Mouse (Mus musculus): ENCODE results near the gene Cacna1c. TPM values are rescaled to one million over a fixed set of nuclear protein-coding genes. Genes with fewer than 3 reads are reported as not detected.
A peak's percentile ranks its signal among the peaks of the same experiment; 100 is the strongest.

Cacna1c gene
- polyA plus RNA-seq (2012; rRNA removed) = 16.7 and 17.8 TPM in 2 replicates

DNA sequence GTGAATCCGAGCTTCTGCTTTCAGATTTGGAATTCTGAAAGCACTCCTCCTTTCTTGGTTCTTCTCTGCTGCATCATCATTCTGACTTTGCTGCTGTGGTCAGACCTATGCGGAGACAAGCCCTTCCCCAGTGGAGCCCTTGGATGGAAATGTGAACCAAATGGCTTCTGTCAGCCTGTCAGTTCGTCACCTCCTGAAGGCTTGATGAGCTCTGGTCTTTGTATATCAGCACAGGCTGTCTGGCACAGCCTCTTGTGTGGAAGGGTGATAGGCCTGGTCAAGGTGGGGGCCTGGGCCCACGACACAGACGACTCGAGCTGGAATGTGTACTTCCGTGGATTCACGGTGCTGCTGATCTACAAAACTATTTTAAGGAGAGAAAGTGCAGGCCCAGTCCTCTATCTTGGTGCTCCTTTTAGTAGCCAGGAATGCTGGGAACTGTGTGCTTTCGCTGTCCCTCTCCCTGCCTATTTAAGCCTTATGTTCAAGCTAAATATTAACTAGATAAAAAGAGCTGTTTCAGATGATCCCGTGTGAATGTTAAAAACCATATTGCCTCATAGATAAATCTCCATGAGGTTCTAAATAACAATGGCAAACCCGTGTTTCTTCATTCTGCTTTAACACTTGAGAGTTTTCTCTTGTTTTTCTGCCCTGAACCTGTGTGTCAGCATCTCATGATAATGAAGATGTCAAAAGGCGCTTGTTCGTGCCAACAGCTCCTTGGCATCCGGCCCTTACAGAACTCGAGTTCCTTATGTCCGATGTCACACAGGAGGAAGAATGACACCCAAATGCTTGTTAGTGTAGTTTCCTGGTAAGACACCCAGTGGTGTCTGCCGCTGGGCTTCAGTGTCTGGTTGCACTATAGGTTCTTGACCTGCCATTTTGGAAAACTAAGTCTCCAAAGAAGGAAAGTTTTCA is at the start of gene Cacna1c:
TSS of gene Cacna1c (minus strand) at position 37 of the 924 bp plus-strand sequence.
- H3K27ac ChIP-seq (ENCODE audit: insufficient read depth, low read length) = no peak within 1 kb of the TSS
- 64% methylated on average over 17 of the region's 17 CpGs for WGBS
- no peaks in the 10 kb centered on the region for H3K4me1 ChIP-seq (ENCODE audit: control insufficient read depth, insufficient read depth, low read length)
- DNase-seq = peak in 1 of 2 experiments; percentile 16
- no peak for TF ChIP-seq POLR2A (IDR thresholded peaks at IDR 0.05; ENCODE audit: borderline replicate concordance, insufficient read depth, low read length)
- no peak for TF ChIP-seq CTCF (IDR thresholded peaks at IDR 0.05; ENCODE audit: borderline replicate concordance, insufficient read depth, low read depth, low read length)
- H3K27me3 ChIP-seq (ENCODE audit: control insufficient read depth, insufficient read depth, low read length) = no peaks in the 10 kb centered on the region
- no peak within 1 kb of the TSS for H3K4me3 ChIP-seq (replicated peaks; ENCODE audit: insufficient read depth, low read depth, low read length)

DNA sequence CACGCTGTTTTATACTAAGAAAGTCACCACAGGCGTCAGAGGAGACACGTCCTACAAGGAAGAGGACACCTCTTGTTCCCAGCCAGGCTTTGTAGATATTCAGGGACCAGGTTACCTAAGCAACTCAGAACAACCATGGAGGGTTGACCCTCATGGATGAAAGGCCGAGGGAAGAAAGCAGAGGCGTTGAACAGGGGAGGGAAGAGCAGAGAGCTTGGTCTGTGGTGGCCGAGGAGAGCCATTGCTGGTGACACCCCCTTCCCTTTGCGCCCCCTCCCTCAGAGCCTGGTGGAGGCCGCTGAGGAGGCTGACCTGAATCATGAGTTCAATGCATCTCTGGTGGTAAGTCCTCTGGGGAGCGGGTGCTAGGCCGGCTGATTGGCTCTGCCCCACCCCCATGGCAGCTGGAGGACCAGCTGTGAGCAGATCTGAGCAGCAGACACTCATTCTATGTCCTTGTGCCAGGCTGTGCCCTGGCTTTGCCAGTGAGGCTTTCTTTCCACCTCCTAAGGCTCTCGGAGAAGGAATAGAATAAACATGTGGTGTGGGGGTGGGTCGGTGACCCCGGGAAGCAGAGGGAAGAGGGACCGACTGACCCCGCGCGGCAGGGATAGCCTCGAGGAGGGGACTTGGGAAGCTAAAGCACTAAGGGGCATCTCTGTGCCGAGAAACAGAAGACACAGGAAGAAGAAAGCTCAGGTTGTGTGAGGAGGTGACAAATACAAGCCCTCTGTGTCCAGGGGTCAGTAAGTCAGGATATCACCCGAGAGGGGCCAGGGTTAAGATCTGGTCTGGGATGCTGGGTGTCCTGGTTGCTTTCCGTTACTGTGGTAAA is 44.9 kb upstream of the Cacna1c start:
- no peak overlapping the region for H3K4me3 ChIP-seq (replicated peaks; ENCODE audit: insufficient read depth, low read depth, low read length)
- peaks cover 54% of the 10 kb centered on the region for H3K4me1 ChIP-seq (ENCODE audit: control insufficient read depth, insufficient read depth, low read length)
- peak overlapping the region; percentile 4; the same call in 1 of the 2 replicates for H3K27ac ChIP-seq (ENCODE audit: insufficient read depth, low read length)
- WGBS = 64% methylated on average over 21 of the region's 21 CpGs
- no peaks in the 10 kb centered on the region for H3K27me3 ChIP-seq (ENCODE audit: control insufficient read depth, insufficient read depth, low read length)
- no peak for DNase-seq
- TF ChIP-seq CTCF (IDR thresholded peaks at IDR 0.05; ENCODE audit: borderline replicate concordance, insufficient read depth, low read depth, low read length) = no peak
- TF ChIP-seq POLR2A (IDR thresholded peaks at IDR 0.05; ENCODE audit: borderline replicate concordance, insufficient read depth, low read length) = no peak

DNA sequence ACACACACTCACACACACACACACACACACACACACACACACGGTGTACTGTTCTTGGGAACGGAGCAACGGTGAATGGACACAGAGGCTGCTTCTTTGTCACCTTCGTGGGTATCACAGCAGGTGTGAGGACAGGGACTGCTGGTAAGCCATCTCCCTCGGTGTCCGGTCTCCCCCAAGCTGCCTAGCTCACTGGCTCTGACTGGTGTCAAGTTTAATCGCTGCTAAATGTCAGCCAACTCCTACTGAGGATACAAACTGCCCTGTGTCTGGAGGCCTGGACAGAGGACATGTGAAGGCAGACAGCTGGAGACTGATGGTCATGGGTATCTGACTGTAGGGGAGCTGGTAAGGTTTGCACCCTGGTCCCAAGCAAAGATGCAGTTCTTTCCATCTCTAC is 44.0 kb upstream of the Cacna1c start:
- Histone ChIP-seq H3K4me1 (ENCODE audit: control insufficient read depth, insufficient read depth, low read length) (peaks cover 55% of the 10 kb centered on the region), H3K27ac (ENCODE audit: insufficient read depth, low read length) (no peak overlapping the region), H3K27me3 (ENCODE audit: control insufficient read depth, insufficient read depth, low read length) (no peaks in the 10 kb centered on the region), H3K4me3 (replicated peaks; ENCODE audit: insufficient read depth, low read depth, low read length) (no peak overlapping the region)
- no peak for TF ChIP-seq CTCF (IDR thresholded peaks at IDR 0.05; ENCODE audit: borderline replicate concordance, insufficient read depth, low read depth, low read length)
- TF ChIP-seq POLR2A (IDR thresholded peaks at IDR 0.05; ENCODE audit: borderline replicate concordance, insufficient read depth, low read length) = no peak
- peak in 1 of 2 experiments; percentile 19 for DNase-seq
- WGBS = 18% methylated on average over 7 of the region's 7 CpGs

DNA sequence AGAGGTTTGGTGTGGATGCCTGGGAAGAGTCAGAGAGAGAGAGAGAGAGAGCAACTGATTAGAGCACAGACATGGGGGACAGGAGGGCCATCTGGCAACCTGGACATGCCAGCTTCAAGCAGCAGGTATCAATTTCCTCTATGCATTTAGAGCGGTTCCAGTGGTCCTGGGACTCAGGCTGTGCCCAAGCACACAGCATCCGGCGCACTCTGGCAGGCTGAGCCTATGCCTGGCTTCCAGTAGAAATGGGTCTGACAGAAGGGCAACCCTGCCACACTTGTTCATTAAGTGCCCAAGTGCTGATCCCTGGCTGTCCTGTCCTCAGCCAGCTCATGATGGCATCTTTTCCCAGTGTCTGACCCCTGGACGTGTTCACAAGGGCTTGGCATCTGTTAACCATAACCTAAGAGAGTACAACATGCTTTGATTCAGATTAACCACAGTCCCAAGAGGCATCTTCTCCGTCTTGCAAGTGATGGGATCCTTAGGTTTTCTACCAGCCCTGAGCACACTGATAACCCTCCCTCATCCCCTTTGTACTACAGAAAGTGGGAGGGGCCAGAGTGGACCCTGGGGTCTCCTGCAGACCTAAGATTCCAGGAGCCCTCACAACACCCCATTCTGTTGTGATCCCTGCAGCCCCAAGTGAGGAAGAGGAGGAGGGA is 43.3 kb upstream of the Cacna1c start:
- DNase-seq = peak; percentile 21 to 29
- no peak overlapping the region for H3K4me3 ChIP-seq (replicated peaks; ENCODE audit: insufficient read depth, low read depth, low read length)
- no peaks in the 10 kb centered on the region for H3K27me3 ChIP-seq (ENCODE audit: control insufficient read depth, insufficient read depth, low read length)
- WGBS = 33% methylated on average over 5 of the region's 5 CpGs
- no peak overlapping the region for H3K27ac ChIP-seq (ENCODE audit: insufficient read depth, low read length)
- no peak for TF ChIP-seq POLR2A (IDR thresholded peaks at IDR 0.05; ENCODE audit: borderline replicate concordance, insufficient read depth, low read length)
- no peak for TF ChIP-seq CTCF (IDR thresholded peaks at IDR 0.05; ENCODE audit: borderline replicate concordance, insufficient read depth, low read depth, low read length)
- peaks cover 55% of the 10 kb centered on the region for H3K4me1 ChIP-seq (ENCODE audit: control insufficient read depth, insufficient read depth, low read length)

DNA sequence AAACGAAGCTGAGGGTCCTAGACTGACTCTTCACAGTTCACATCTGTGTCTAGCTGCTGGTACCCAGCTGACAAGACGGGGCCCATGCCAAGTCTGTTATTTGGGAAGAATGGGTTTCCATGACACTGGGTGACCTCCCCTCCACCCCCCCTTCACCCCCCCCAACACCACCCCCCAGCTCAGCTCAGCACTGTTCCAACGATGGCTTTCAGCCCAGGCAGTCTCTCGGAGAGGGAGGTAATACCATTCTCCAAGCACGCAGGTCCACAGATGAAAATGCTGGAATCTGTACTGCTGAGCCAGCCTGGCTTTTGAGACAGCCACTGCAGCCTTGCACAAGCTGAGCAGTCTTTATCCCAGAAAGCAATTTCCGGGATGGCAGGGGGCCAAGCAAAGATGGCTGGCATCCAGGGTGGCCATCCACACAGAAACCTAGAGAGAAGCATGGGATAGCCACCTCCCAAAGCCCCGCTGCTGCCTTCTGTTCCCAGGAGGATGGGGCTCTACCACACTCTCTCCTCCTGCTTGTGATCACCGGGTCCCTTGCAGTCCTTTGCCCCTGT is 41.3 kb upstream of the Cacna1c start:
- DNase-seq = peak; percentile 88
- TF ChIP-seq POLR2A (IDR thresholded peaks at IDR 0.05; ENCODE audit: borderline replicate concordance, insufficient read depth, low read length) (no peak), CTCF (IDR thresholded peaks at IDR 0.05; ENCODE audit: borderline replicate concordance, insufficient read depth, low read depth, low read length) (no peak)

DNA sequence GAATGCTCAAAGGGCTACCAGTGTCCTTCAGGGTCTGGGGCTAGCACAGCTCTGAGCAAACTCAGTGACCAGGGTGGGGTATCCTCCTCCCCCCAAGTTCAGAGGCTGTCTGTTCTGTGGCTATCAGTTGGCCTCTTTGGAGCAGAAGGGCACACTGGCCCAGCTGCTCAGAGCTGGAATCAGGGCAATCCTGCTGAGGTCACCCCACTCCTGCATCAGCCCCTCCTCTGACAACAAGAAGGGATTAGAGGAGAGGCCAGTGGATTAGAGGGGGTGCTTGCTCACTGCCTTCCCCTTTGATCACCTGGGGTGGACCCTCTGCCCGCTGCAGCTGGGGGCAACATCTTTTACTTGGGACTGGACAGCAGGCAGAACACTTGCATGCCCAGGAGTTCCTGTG is 40.0 kb upstream of the Cacna1c start, which contains the start of gene Cacna2d4:
TSS of gene Cacna2d4 (plus strand) at position 286 of the 400 bp plus-strand sequence.
- Histone ChIP-seq H3K4me1 (ENCODE audit: control insufficient read depth, insufficient read depth, low read length) (peaks cover 45% of the 10 kb centered on the region), H3K27me3 (ENCODE audit: control insufficient read depth, insufficient read depth, low read length) (no peaks in the 10 kb centered on the region), H3K4me3 (replicated peaks; ENCODE audit: insufficient read depth, low read depth, low read length) (no peak within 1 kb of the TSS), H3K27ac (ENCODE audit: insufficient read depth, low read length) (no peak within 1 kb of the TSS)
- no peak for TF ChIP-seq CTCF (IDR thresholded peaks at IDR 0.05; ENCODE audit: borderline replicate concordance, insufficient read depth, low read depth, low read length)
- TF ChIP-seq POLR2A (IDR thresholded peaks at IDR 0.05; ENCODE audit: borderline replicate concordance, insufficient read depth, low read length) = no peak
- 64% methylated on average over 1 of the region's 1 CpGs for WGBS
- DNase-seq = no peak

More for the DNA sequence above, 41.3 kb upstream of the Cacna1c start:
- Histone ChIP-seq H3K27me3 (ENCODE audit: control insufficient read depth, insufficient read depth, low read length) (no peaks in the 10 kb centered on the region), H3K4me1 (ENCODE audit: control insufficient read depth, insufficient read depth, low read length) (peaks cover 55% of the 10 kb centered on the region), H3K4me3 (replicated peaks; ENCODE audit: insufficient read depth, low read depth, low read length) (no peak overlapping the region), H3K27ac (ENCODE audit: insufficient read depth, low read length) (no peak overlapping the region)
- 17% methylated on average over 8 of the region's 8 CpGs for WGBS

DNA sequence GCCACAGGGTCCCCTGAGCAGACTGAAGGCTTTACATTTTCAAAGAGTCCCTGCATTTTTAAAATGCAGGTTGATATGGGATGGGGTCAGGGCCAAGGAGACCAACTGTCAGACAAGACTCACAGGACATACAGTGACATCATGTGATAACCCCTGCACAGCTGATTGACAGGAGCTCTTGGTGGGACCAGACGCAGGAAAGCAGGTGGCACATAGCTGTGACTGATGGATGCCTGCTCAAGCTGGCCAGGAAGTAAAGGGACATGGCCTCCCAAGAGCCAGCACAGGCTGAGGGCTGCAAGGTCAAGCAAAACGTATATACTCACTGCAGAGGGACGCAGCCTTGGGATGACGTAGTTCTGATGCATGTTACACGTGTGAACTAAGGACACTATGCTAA is 39.2 kb upstream of the Cacna1c start:
- 90% methylated on average over 5 of the region's 5 CpGs for WGBS

More for the DNA sequence above, 39.2 kb upstream of the Cacna1c start:
- DNase-seq = no peak
- Histone ChIP-seq H3K4me1 (ENCODE audit: control insufficient read depth, insufficient read depth, low read length) (peaks cover 38% of the 10 kb centered on the region), H3K27ac (ENCODE audit: insufficient read depth, low read length) (no peak overlapping the region), H3K27me3 (ENCODE audit: control insufficient read depth, insufficient read depth, low read length) (no peaks in the 10 kb centered on the region), H3K4me3 (replicated peaks; ENCODE audit: insufficient read depth, low read depth, low read length) (no peak overlapping the region)
- TF ChIP-seq POLR2A (IDR thresholded peaks at IDR 0.05; ENCODE audit: borderline replicate concordance, insufficient read depth, low read length) (no peak), CTCF (IDR thresholded peaks at IDR 0.05; ENCODE audit: borderline replicate concordance, insufficient read depth, low read depth, low read length) (no peak)
